In genomic region chr1:91021304-91021703, GRCm38 (mm10) we compare ENCODE assay signal across 13 mouse cellular contexts. TPM values are rescaled to one million over a fixed set of nuclear protein-coding genes. Genes with fewer than 3 reads are reported as not detected.
DNase-seq lines count a peak whose midpoint lies in the region; ATAC-seq and TF ChIP-seq lines count a peak whose summit lies in the region.
"Had no signal": no experiment of that assay in that cellular context is flagged by ENCODE, and none has a peak within 500 bp of the region (broad histone marks: within the 10 kb centered on the region; RNA-seq: fewer than 3 reads in every experiment).

No protein-coding gene starts in this region.

- no peak for TF ChIP-seq POLR2A in ES-Bruce4 (IDR thresholded peaks at IDR 0.05; ENCODE audit: insufficient read depth, low read length)

- H3K9ac ChIP-seq in ES-Bruce4 (ENCODE audit: low read depth, poor library complexity, severe bottlenecking), result no peak overlapping the region
- H3K9ac ChIP-seq: liver, embryonic 15.5 days had no signal

- no peaks in the 10 kb centered on the region for H3K27me3 ChIP-seq in ES-Bruce4 (ENCODE audit: control insufficient read depth, insufficient read depth, low read length, poor library complexity, severe bottlenecking)
- H3K27me3 ChIP-seq: liver, embryonic 15.5 days had no signal

- intact Hi-C loops in left cerebral cortex, adult 2 months (cut with DNase I), result no loop called here
- intact Hi-C loops in left cerebral cortex, postnatal 4 days (cut with DNase I), result no loop called here

- no peak for ATAC-seq in CD4-positive, CD25-positive, alpha-beta regulatory T cell, adult 4 months
- ATAC-seq in megakaryocyte progenitor cell, adult 5-6 weeks (replicated peaks; ENCODE audit: poor library complexity), result 0 out of 2 replicates have a peak, but pooled peaks have one; percentile 26
- ATAC-seq: midbrain, embryonic 16.5 days had no signal

- DNase-seq in CD4-positive, CD25-positive, alpha-beta regulatory T cell, adult 2 months (ENCODE audit: low read depth, low spot score), result peak; percentile 65
- no peak for DNase-seq in left cerebral cortex, adult 2 months (ENCODE audit: extremely low spot score in 1 of 2, low spot score in 2 of 2)
- no peak for DNase-seq in left cerebral cortex, postnatal 4 days
- no peak for DNase-seq in cerebellum, postnatal 36 days
- DNase-seq in urinary bladder, postnatal 14 days (ENCODE audit: low spot score), result no peak
- DNase-seq: adrenal gland, adult 2 months had no signal

- H3K4me3 ChIP-seq in left cerebral cortex, adult 2 months, result no peak overlapping the region
- H3K4me3 ChIP-seq in ES-Bruce4 (ENCODE audit: low read depth, low read length), result no peak overlapping the region
- H3K4me3 ChIP-seq: liver, embryonic 15.5 days had no signal

- no peak overlapping the region; the same call in 1 of the 2 replicates for H3K27ac ChIP-seq in left cerebral cortex, adult 2 months
- H3K27ac ChIP-seq in ES-Bruce4 (ENCODE audit: insufficient read depth, low read length), result no peak overlapping the region
- H3K27ac ChIP-seq: liver, embryonic 15.5 days had no signal

- no peaks in the 10 kb centered on the region for H3K4me1 ChIP-seq in ES-Bruce4 (ENCODE audit: control insufficient read depth, insufficient read depth, low read length)
- H3K4me1 ChIP-seq: liver, embryonic 15.5 days had no signal

- no peak for TF ChIP-seq EP300 in ES-Bruce4 (IDR thresholded peaks at IDR 0.05; ENCODE audit: insufficient read depth, low read depth, low read length)

- H3K36me3 ChIP-seq in ES-Bruce4 (ENCODE audit: control insufficient read depth, insufficient read depth, low read length, poor library complexity, severe bottlenecking), result no peaks in the 10 kb centered on the region
- H3K36me3 ChIP-seq: liver, embryonic 15.5 days had no signal

- peak; percentile 31 for TF ChIP-seq CTCF in left cerebral cortex, adult 2 months (IDR thresholded peaks at IDR 0.05)
- peak; percentile 70 for TF ChIP-seq CTCF in ES-Bruce4 (IDR thresholded peaks at IDR 0.05; ENCODE audit: low read depth, low read length)

- H3K9me3 ChIP-seq in ES-Bruce4 (replicated peaks; ENCODE audit: control insufficient read depth, insufficient read depth, low read length, poor library complexity, severe bottlenecking), result no peaks in the 10 kb centered on the region; the same call in 1 of the 2 replicates
- H3K9me3 ChIP-seq: liver, embryonic 15.5 days had no signal

RNA-seq across cellular contexts. Expression of gene Lrrfip1, which starts 22.8 kb away (rescaled TPM):
- 100 to 1,000 TPM; 175 to 217 TPM for polyA plus RNA-seq in CD4-positive, CD25-positive, alpha-beta regulatory T cell, adult 4 months (2017; shearing (Covaris generic))
- 10 to 100 TPM; 71.4 to 75.1 TPM for total RNA-seq in left cerebral cortex, adult 2 months (2021)
- total RNA-seq in left cerebral cortex, postnatal 4 days (2021), result 10 to 100 TPM; 66.4 to 74.2 TPM
- 88.7 and 97.2 TPM in 2 replicates for polyA plus RNA-seq in ES-Bruce4 (2011; ENCODE audit: insufficient read depth, insufficient read length, low read depth, missing spikeins)
- 70.8 and 70.9 TPM in 2 replicates for total RNA-seq in megakaryocyte progenitor cell, adult 5-6 weeks (2015)
- total RNA-seq in megakaryocyte progenitor cell, adult 5-6 weeks (2017), result 121 and 127 TPM in 2 replicates

RNA-seq across cellular contexts. Expression of gene Rab17, which starts 51.8 kb away (rescaled TPM):
- not detected for polyA plus RNA-seq in CD4-positive, CD25-positive, alpha-beta regulatory T cell, adult 4 months (2017; shearing (Covaris generic))
- under 1 TPM in 1 of 2 experiments, not detected in 1; 0.23 TPM for total RNA-seq in left cerebral cortex, adult 2 months (2021)
- not detected for total RNA-seq in left cerebral cortex, postnatal 4 days (2021)
- polyA plus RNA-seq in ES-Bruce4 (2011; ENCODE audit: insufficient read depth, insufficient read length, low read depth, missing spikeins), result 0.94 and 1.0 TPM in 2 replicates
- 0.69 and 1.0 TPM in 2 replicates for total RNA-seq in megakaryocyte progenitor cell, adult 5-6 weeks (2015)
- 2.3 and 3.0 TPM in 2 replicates for total RNA-seq in megakaryocyte progenitor cell, adult 5-6 weeks (2017)
- total RNA-seq: gastrocnemius, adult 18-20 months; layer of hippocampus, postnatal 14 days had no signal
